ENCODE assay signal across 24 mouse cellular contexts in genomic region chr6:148528611-148529010, GRCm38 (mm10).
DNase-seq lines count a peak whose midpoint lies in the region; ATAC-seq and TF ChIP-seq lines count a peak whose summit lies in the region.
"Had no signal": no experiment of that assay in that cellular context is flagged by ENCODE, and none has a peak within 500 bp of the region (broad histone marks: within the 10 kb centered on the region; RNA-seq: fewer than 3 reads in every experiment).

No protein-coding gene starts in this region.

- TF ChIP-seq CTCF in kidney, postnatal 0 days (IDR thresholded peaks at IDR 0.05; ENCODE audit: low read depth), result no peak
- TF ChIP-seq CTCF in hindbrain, postnatal 0 days (IDR thresholded peaks at IDR 0.05; ENCODE audit: low read depth), result no peak

- DNase-seq in kidney, adult 18-20 months, result no peak
- peak; percentile 46 for DNase-seq in kidney, postnatal 0 days (ENCODE audit: low spot score)
- no peak for DNase-seq in kidney, adult 8-10 months
- no peak for DNase-seq in hindbrain, postnatal 0 days (ENCODE audit: low spot score)
- DNase-seq: adrenal gland, adult 8-10 months; adrenal gland, postnatal 14 days; adrenal gland, postnatal 36 days; B cell, adult 2 months; cerebellum, adult 11-12 months; cerebellum, adult 2 months; cerebellum, adult 9-10 months; cerebellum, postnatal 10 days; cerebellum, postnatal 25 days; forebrain, postnatal 0 days had no signal

- no peaks in the 10 kb centered on the region for H3K27me3 ChIP-seq in kidney, embryonic 14.5 days (ENCODE audit: control insufficient read depth, insufficient read depth, low read length)
- no peaks in the 10 kb centered on the region for H3K27me3 ChIP-seq in kidney, postnatal 0 days (ENCODE audit: insufficient read depth, low read length)
- H3K27me3 ChIP-seq in hindbrain, postnatal 0 days (ENCODE audit: insufficient read depth, low read length), result no peaks in the 10 kb centered on the region
- H3K27me3 ChIP-seq: CH12.LX; embryonic facial prominence, embryonic 12.5 days; forebrain, embryonic 13.5 days; forebrain, embryonic 15.5 days; Patski had no signal

- 36% methylated on average over 2 of the region's 2 CpGs for WGBS in kidney, embryonic 14.5 days
- WGBS in kidney, postnatal 0 days, result 42% methylated on average over 2 of the region's 2 CpGs
- 68% methylated on average over 2 of the region's 2 CpGs for WGBS in hindbrain, postnatal 0 days

- H3K36me3 ChIP-seq in kidney, embryonic 14.5 days (ENCODE audit: control insufficient read depth, insufficient read depth, low read length), result no peaks in the 10 kb centered on the region
- H3K36me3 ChIP-seq in kidney, postnatal 0 days (ENCODE audit: insufficient read depth, low read length), result no peaks in the 10 kb centered on the region
- no peaks in the 10 kb centered on the region for H3K36me3 ChIP-seq in hindbrain, postnatal 0 days (ENCODE audit: insufficient read depth, low read length)
- H3K36me3 ChIP-seq: embryonic facial prominence, embryonic 10.5 days; embryonic facial prominence, embryonic 12.5 days; forebrain, embryonic 15.5 days; G1E had no signal

- no peaks in the 10 kb centered on the region for H3K4me1 ChIP-seq in kidney, embryonic 14.5 days (ENCODE audit: control insufficient read depth, insufficient read depth, low read length)
- no peaks in the 10 kb centered on the region for H3K4me1 ChIP-seq in kidney, postnatal 0 days (replicated peaks; ENCODE audit: insufficient read depth, low read length)
- no peaks in the 10 kb centered on the region for H3K4me1 ChIP-seq in hindbrain, postnatal 0 days (ENCODE audit: insufficient read depth, low read length)
- H3K4me1 ChIP-seq: embryonic facial prominence, embryonic 10.5 days; embryonic facial prominence, embryonic 12.5 days; forebrain, embryonic 13.5 days; forebrain, embryonic 15.5 days had no signal

- no peak overlapping the region for H3K4me3 ChIP-seq in kidney, embryonic 14.5 days (ENCODE audit: low read length)
- no peak overlapping the region for H3K4me3 ChIP-seq in kidney, postnatal 0 days (replicated peaks; ENCODE audit: low read depth, low read length)
- no peak overlapping the region for H3K4me3 ChIP-seq in hindbrain, postnatal 0 days (ENCODE audit: low read length)
- H3K4me3 ChIP-seq: embryonic facial prominence, embryonic 10.5 days; embryonic facial prominence, embryonic 12.5 days; forebrain, embryonic 13.5 days; forebrain, embryonic 15.5 days had no signal

- ATAC-seq in kidney, embryonic 14.5 days (ENCODE audit: low FRiP score, low TSS enrichment), result peak; percentile 60; the same call in 1 of the 2 replicates
- ATAC-seq in kidney, postnatal 0 days (replicated peaks; ENCODE audit: low FRiP score, low read depth), result no peak
- no peak for ATAC-seq in hindbrain, postnatal 0 days
- ATAC-seq: activated CD4-positive, CD25-positive, alpha-beta regulatory T cell, adult 4 months; CD4-positive, CD25-positive, alpha-beta regulatory T cell, adult 4 months; forebrain, embryonic 13.5 days; forebrain, embryonic 15.5 days; forebrain, postnatal 0 days; Patski had no signal

- H3K9ac ChIP-seq in kidney, embryonic 14.5 days (ENCODE audit: low read depth, low read length), result no peak overlapping the region
- H3K9ac ChIP-seq in kidney, postnatal 0 days (ENCODE audit: low read depth, low read length), result no peak overlapping the region
- no peak overlapping the region for H3K9ac ChIP-seq in hindbrain, postnatal 0 days (replicated peaks; ENCODE audit: low read length)
- H3K9ac ChIP-seq: embryonic facial prominence, embryonic 12.5 days; forebrain, embryonic 13.5 days; forebrain, embryonic 15.5 days; forebrain, postnatal 0 days had no signal

- no peak overlapping the region for H3K4me2 ChIP-seq in kidney, embryonic 14.5 days (replicated peaks; ENCODE audit: low read depth, low read length)
- H3K4me2 ChIP-seq in kidney, postnatal 0 days (ENCODE audit: low read length), result no peak overlapping the region
- H3K4me2 ChIP-seq in hindbrain, postnatal 0 days (ENCODE audit: low read depth, low read length), result no peak overlapping the region
- H3K4me2 ChIP-seq: embryonic facial prominence, embryonic 12.5 days; forebrain, embryonic 13.5 days; forebrain, embryonic 15.5 days had no signal

- H3K27ac ChIP-seq in kidney, embryonic 14.5 days (ENCODE audit: low read depth, low read length), result no peak overlapping the region
- H3K27ac ChIP-seq in kidney, postnatal 0 days, result no peak overlapping the region
- H3K27ac ChIP-seq in hindbrain, postnatal 0 days, result no peak overlapping the region
- H3K27ac ChIP-seq: embryonic facial prominence, embryonic 10.5 days; embryonic facial prominence, embryonic 12.5 days; forebrain, embryonic 13.5 days; forebrain, embryonic 15.5 days had no signal

- no peaks in the 10 kb centered on the region for H3K9me3 ChIP-seq in kidney, embryonic 14.5 days (ENCODE audit: control insufficient read depth, low read length)
- no peaks in the 10 kb centered on the region for H3K9me3 ChIP-seq in kidney, postnatal 0 days (replicated peaks; ENCODE audit: low read length)
- H3K9me3 ChIP-seq in hindbrain, postnatal 0 days (ENCODE audit: low read length), result no peaks in the 10 kb centered on the region
- H3K9me3 ChIP-seq: embryonic facial prominence, embryonic 10.5 days; embryonic facial prominence, embryonic 12.5 days; forebrain, embryonic 13.5 days; forebrain, embryonic 15.5 days; G1E had no signal
